Mouse (Mus musculus) adrenal gland, postnatal 0 days (tissue): ENCODE data around the gene Alkbh2. TPM values are rescaled to one million over a fixed set of nuclear protein-coding genes. Genes with fewer than 3 reads are reported as not detected.

Experiments
- polyA plus RNA-seq: library from polyadenylated mRNA; unstranded; fragments of >200 nt; fragmentation: Nextera tagmentation; extraction: Ambion mirVana; gene quantifications from 2 replicates; pipeline ENCODE4 v1.2.1, GENCODE M21; 2015

The Alkbh2 gene
- 15.2 and 18.3 TPM in 2 replicates for polyA plus RNA-seq

GRCm38 (mm10) chr5:114127374-114128349, at the start of gene Alkbh2:
Gene Alkbh2, minus strand, starts transcription at chr5:114128218.

DNA sequence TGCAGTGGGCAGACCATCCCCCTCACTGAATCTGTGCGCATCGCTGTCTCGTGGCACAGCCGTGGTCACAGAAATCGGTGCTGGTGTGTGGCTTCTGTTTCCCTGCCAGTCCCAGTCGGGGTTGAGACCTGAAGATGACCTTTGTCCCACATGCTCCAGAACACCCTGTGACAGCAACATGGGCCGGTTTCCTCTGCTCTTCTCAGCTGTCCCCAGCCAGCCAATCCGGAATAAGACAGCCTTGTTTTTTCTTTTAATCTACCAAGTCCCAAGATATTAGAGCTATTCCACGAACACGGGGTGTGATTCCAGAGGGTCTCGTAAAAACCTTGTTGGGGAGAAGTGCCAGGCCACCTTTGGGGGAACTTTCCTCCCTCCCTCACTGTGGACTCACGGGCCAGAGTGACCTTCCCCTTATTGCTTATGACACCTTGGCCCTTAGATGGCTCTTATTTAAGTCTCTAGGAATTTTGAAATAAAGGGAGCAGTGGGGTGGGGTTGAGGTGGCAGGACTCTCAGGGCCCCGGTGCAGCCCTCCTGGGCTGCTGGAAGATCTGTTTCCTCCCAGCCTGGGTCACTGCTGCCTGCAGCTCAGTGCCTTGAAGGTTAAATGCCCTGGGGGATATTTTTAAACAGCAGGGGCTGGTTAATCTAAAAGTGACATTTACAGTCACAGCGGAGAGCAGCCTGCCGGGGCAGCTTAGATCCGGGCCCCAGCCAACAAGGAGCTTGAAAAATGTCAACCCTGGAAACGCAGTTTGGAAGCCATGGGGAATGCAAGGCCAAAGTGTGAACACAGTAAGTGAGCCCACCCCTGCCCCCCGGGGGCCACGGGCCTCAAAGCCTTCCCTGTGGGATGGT, 18.2 kb upstream of the Alkbh2 start, which contains the start of gene Acacb:
TSS of gene Acacb (plus strand) at position 508 of the 861 bp plus-strand sequence.

DNA sequence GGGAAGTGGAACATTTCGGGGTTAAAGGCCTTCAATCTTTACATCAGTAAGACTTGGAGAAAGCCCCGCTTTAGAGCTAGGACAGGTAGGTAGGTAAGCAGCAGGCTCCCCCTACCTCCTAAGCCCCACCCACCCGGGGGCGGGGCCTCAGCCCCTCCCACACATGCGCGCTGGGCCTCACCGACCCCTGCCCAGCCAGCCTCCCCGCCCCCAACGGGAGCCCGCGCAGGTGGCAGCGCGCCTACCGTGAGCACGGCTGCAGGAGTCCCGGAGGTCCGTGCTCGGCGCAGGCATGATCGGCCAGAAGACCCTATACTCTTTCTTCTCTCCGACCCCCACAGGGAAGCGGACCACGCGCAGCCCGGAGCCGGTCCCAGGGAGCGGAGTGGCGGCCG, 2.2 kb upstream of the Alkbh2 start, which contains the start of gene Ung:
TSS of gene Ung (plus strand) at position 176 of the 395 bp plus-strand sequence.

DNA sequence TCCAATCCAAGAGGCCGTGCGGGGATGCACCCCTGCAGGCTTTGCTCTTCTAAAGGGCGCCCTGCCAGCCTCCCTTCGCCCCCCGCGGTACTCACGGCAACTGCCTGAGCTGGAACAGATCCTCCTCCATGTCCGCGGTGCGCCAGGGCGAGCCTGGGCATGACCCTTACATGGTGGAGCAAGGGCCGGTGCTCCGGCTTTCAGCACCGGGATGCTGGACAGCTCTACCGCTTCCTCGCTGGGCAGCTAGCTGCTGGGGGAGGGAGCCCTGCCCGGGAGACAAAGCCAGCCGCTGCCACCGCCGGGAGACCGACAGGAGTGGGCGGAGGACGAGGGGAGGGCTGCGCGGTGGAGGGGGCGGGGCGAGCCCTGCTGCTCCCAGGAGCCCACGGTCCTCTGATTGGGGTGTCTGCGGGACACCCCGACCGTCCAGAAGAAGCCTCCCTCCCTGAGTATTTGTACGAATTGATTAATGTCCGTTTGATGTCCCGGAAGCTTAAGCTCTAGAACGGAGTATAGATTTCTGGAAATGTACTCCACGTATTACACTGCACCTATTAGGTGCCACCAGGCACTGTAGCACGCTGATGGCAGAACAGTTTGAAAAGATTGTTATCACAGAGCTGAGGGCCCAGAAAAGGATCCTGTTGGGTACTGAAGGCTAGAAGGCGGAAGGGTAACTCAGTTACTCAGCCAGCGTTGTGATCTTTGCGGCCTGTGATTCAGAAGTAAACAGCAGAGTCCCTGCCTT, 36.8 kb downstream of the Alkbh2 start, which contains the start of gene Svop:
TSS of gene Svop (minus strand) at position 514 of the 751 bp plus-strand sequence.

Other genes with a start within 250 kb of the Alkbh2 start
- gene Coro1c, start 219.5 kb downstream of the Alkbh2 start, polyA plus RNA-seq, result 65.4 and 71.3 TPM in 2 replicates
- 6.3 and 9.8 TPM in 2 replicates for gene Ssh1, start 134.3 kb downstream of the Alkbh2 start, polyA plus RNA-seq
- 0.14 and 0.19 TPM in 2 replicates for gene Dao, start 124.5 kb downstream of the Alkbh2 start, polyA plus RNA-seq
- gene Usp30, start 62.8 kb downstream of the Alkbh2 start, polyA plus RNA-seq, result 8.4 and 13.2 TPM in 2 replicates
- gene Svop, start 36.6 kb downstream of the Alkbh2 start, polyA plus RNA-seq, result 5.7 and 10.9 TPM in 2 replicates
- gene Ung, start 2.2 kb upstream of the Alkbh2 start, polyA plus RNA-seq, result 7.8 and 15.6 TPM in 2 replicates
- 1.6 and 2.7 TPM in 2 replicates for gene Acacb, start 18.3 kb upstream of the Alkbh2 start, polyA plus RNA-seq
- gene Foxn4, start 145.6 kb upstream of the Alkbh2 start, polyA plus RNA-seq, result not detected in 2 replicates
- 1.0 and 1.7 TPM in 2 replicates for gene Myo1h, start 160.9 kb upstream of the Alkbh2 start, polyA plus RNA-seq